Mouse (Mus musculus): ENCODE measurements around the gene Zfp319. TPM values are rescaled to one million over a fixed set of nuclear protein-coding genes. Genes with fewer than 3 reads are reported as not detected.

Zfp319 gene
- polyA plus RNA-seq, 1 experiment from 2014 or later: 16.2 TPM

- H3K9me3 ChIP-seq (replicated peaks; ENCODE audit: control insufficient read depth, low read length, poor library complexity, severe bottlenecking): no peaks in the 10 kb centered on the region
- WGBS: 20% methylated on average over 5 of the region's 5 CpGs
- H3K27ac ChIP-seq (ENCODE audit: low read length): no peak overlapping the region
- ATAC-seq: no peak
- no peak overlapping the region for H3K4me3 ChIP-seq (ENCODE audit: low read depth, low read length)
- no peaks in the 10 kb centered on the region for H3K27me3 ChIP-seq (ENCODE audit: control insufficient read depth, insufficient read depth, low read depth, low read length)
- no peak overlapping the region for H3K9ac ChIP-seq (ENCODE audit: low read depth, low read length)
- H3K36me3 ChIP-seq (ENCODE audit: control insufficient read depth, insufficient read depth, low read length): no peaks in the 10 kb centered on the region
- no peak overlapping the region for H3K4me2 ChIP-seq (ENCODE audit: low read length)
- H3K4me1 ChIP-seq (ENCODE audit: control insufficient read depth, insufficient read depth, low read length): peaks cover 2% of the 10 kb centered on the region; the same call in 1 of the 2 replicates
Observed at GRCm38 (mm10) chr8:95302410-95302809, 29.3 kb downstream of the Zfp319 start.

- Histone ChIP-seq H3K27ac (ENCODE audit: low read length) (no peak overlapping the region; the same call in 1 of the 2 replicates), H3K36me3 (ENCODE audit: control insufficient read depth, insufficient read depth, low read length) (no peaks in the 10 kb centered on the region), H3K4me2 (ENCODE audit: low read length) (no peak overlapping the region), H3K4me3 (ENCODE audit: low read depth, low read length) (no peak overlapping the region), H3K9me3 (replicated peaks; ENCODE audit: control insufficient read depth, low read length, poor library complexity, severe bottlenecking) (no peaks in the 10 kb centered on the region), H3K9ac (ENCODE audit: low read depth, low read length) (no peak overlapping the region), H3K4me1 (ENCODE audit: control insufficient read depth, insufficient read depth, low read length) (no peaks in the 10 kb centered on the region), H3K27me3 (ENCODE audit: control insufficient read depth, insufficient read depth, low read depth, low read length) (no peaks in the 10 kb centered on the region)
- ATAC-seq: no peak
- 64% methylated on average over 7 of the region's 7 CpGs for WGBS
Observed at GRCm38 (mm10) chr8:95293891-95294290, 37.9 kb downstream of the Zfp319 start.

DNA sequence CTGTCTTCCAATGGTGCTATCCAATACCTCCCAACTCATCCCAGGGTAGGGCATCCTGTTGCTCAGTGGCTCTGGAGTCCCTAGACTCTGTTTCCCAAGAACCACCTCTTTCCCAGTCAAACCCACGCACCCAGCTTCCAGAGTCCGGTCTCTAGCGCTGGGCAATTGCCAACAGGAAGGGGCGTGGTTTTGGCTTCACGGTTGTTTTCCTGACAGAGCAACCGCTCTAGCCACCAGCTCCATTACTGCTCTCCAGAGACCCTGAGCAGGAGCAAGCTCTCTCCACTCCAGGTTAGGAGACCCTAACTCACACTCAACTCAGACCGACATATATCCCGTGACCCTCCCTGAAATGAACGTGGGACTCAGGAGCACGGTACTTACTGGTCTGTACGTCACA is 38.6 kb downstream of the Zfp319 start:
- no peak overlapping the region for H3K4me2 ChIP-seq (ENCODE audit: low read length)
- no peak overlapping the region for H3K4me3 ChIP-seq (ENCODE audit: low read depth, low read length)
- no peaks in the 10 kb centered on the region for H3K9me3 ChIP-seq (replicated peaks; ENCODE audit: control insufficient read depth, low read length, poor library complexity, severe bottlenecking)
- no peaks in the 10 kb centered on the region for H3K27me3 ChIP-seq (ENCODE audit: control insufficient read depth, insufficient read depth, low read depth, low read length)
- 83% methylated on average over 11 of the region's 11 CpGs for WGBS
- no peaks in the 10 kb centered on the region for H3K4me1 ChIP-seq (ENCODE audit: control insufficient read depth, insufficient read depth, low read length)
- H3K9ac ChIP-seq (ENCODE audit: low read depth, low read length): no peak overlapping the region
- H3K27ac ChIP-seq (ENCODE audit: low read length): no peak overlapping the region
- ATAC-seq: no peak
- H3K36me3 ChIP-seq (ENCODE audit: control insufficient read depth, insufficient read depth, low read length): no peaks in the 10 kb centered on the region

- no peaks in the 10 kb centered on the region for H3K27me3 ChIP-seq (ENCODE audit: control insufficient read depth, insufficient read depth, low read depth, low read length)
- ATAC-seq: no peak
- no peaks in the 10 kb centered on the region for H3K36me3 ChIP-seq (ENCODE audit: control insufficient read depth, insufficient read depth, low read length)
- no peaks in the 10 kb centered on the region for H3K9me3 ChIP-seq (replicated peaks; ENCODE audit: control insufficient read depth, low read length, poor library complexity, severe bottlenecking)
- H3K4me2 ChIP-seq (ENCODE audit: low read length): no peak overlapping the region
- no peak overlapping the region for H3K4me3 ChIP-seq (ENCODE audit: low read depth, low read length)
- H3K9ac ChIP-seq (ENCODE audit: low read depth, low read length): no peak overlapping the region
- WGBS: 68% methylated on average over 6 of the region's 6 CpGs
- no peaks in the 10 kb centered on the region for H3K4me1 ChIP-seq (ENCODE audit: control insufficient read depth, insufficient read depth, low read length)
- no peak overlapping the region for H3K27ac ChIP-seq (ENCODE audit: low read length)
Observed at GRCm38 (mm10) chr8:95289066-95289650, 42.6 kb downstream of the Zfp319 start.

- no peaks in the 10 kb centered on the region for H3K9me3 ChIP-seq (replicated peaks; ENCODE audit: control insufficient read depth, low read length, poor library complexity, severe bottlenecking)
- peak; percentile 80 for ATAC-seq
- H3K4me2 ChIP-seq (ENCODE audit: low read length): no peak overlapping the region
- H3K4me1 ChIP-seq (ENCODE audit: control insufficient read depth, insufficient read depth, low read length): peaks cover 8% of the 10 kb centered on the region; the same call in 1 of the 2 replicates
- H3K9ac ChIP-seq (ENCODE audit: low read depth, low read length): no peak overlapping the region
- no peaks in the 10 kb centered on the region for H3K27me3 ChIP-seq (ENCODE audit: control insufficient read depth, insufficient read depth, low read depth, low read length)
- no peaks in the 10 kb centered on the region for H3K36me3 ChIP-seq (ENCODE audit: control insufficient read depth, insufficient read depth, low read length)
- 50% methylated on average over 5 of the region's 5 CpGs for WGBS
- no peak overlapping the region for H3K4me3 ChIP-seq (ENCODE audit: low read depth, low read length)
- peak overlapping the region; percentile 31 for H3K27ac ChIP-seq (ENCODE audit: low read length)
Observed at GRCm38 (mm10) chr8:95281493-95281892, 50.3 kb downstream of the Zfp319 start.

Other genes with a start within 250 kb of the Zfp319 start
- gene Kifc3, start 129.1 kb downstream of the Zfp319 start, polyA plus RNA-seq (2015; fragmentation: Nextera tagmentation; extraction: Ambion mirVana): 28.2 and 31.1 TPM in 2 replicates
- gene Cngb1, start 25.4 kb downstream of the Zfp319 start, polyA plus RNA-seq (2015; fragmentation: Nextera tagmentation; extraction: Ambion mirVana): 0.51 and 0.67 TPM in 2 replicates
- gene Tepp, start 21.4 kb downstream of the Zfp319 start, polyA plus RNA-seq (2015; fragmentation: Nextera tagmentation; extraction: Ambion mirVana): 2.7 and 2.8 TPM in 2 replicates
- 35.5 and 38.2 TPM in 2 replicates for gene Usb1, start 334 bp upstream of the Zfp319 start, polyA plus RNA-seq (2015; fragmentation: Nextera tagmentation; extraction: Ambion mirVana)
- gene Mmp15, start 20.3 kb upstream of the Zfp319 start, polyA plus RNA-seq (2015; fragmentation: Nextera tagmentation; extraction: Ambion mirVana): 14.1 and 14.4 TPM in 2 replicates
- gene Cfap20, start 102.9 kb upstream of the Zfp319 start, polyA plus RNA-seq (2015; fragmentation: Nextera tagmentation; extraction: Ambion mirVana): 122 and 128 TPM in 2 replicates
- 6.8 and 8.3 TPM in 2 replicates for gene Csnk2a2, start 158.1 kb upstream of the Zfp319 start, polyA plus RNA-seq (2015; fragmentation: Nextera tagmentation; extraction: Ambion mirVana)
- 2.4 and 2.7 TPM in 2 replicates for gene Ccdc113, start 202.1 kb upstream of the Zfp319 start, polyA plus RNA-seq (2015; fragmentation: Nextera tagmentation; extraction: Ambion mirVana)
- gene Prss54, start 244.4 kb upstream of the Zfp319 start, polyA plus RNA-seq (2015; fragmentation: Nextera tagmentation; extraction: Ambion mirVana): not detected in 2 replicates